Mouse (Mus musculus): Measurements from ENCODE around the gene Gse1. TPM values are rescaled to one million over a fixed set of nuclear protein-coding genes. Genes with fewer than 3 reads are reported as not detected.
A peak's percentile ranks its signal among the peaks of the same experiment; 100 is the strongest.

Gene Gse1
- total and polyA plus RNA-seq, 3 experiments: 12.1 to 24.3 (median 21.0) TPM

DNA sequence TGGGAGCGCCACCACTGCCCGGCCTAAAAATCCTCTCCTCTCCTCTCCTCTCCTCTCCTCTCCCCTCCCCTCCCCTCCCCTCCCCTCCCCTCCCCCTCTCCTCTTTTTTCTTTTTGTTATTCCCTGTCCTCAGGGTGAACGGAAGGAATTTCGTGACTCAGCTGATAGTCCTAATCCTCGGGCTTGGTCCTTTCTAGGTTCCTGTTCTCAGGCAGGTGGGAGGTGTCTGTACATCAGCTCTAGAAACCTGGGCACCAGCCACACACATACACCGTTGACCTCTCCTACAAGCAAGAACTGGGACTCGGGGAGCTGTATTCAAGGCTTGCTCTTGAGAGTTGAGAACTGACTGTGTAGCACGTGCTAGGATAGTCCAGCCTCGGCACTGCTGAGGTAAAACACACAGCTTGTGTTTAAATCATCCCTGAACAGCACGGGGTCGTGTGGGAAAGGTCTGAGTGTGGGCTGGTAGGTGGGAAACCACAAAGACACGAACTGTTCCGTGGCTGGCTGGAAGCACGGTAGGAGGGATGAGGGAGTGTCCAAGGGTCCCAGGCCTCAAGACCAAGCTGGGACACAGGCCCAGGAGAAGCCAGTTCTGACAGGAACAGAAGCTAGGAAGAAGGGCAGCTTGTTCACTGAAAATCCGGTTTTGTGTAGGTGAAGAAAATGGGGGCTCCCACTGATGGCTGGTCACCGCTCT is 302.8 kb downstream of the Gse1 start:
- no peak for TF ChIP-seq CTCF (IDR thresholded peaks at IDR 0.05)
- intact Hi-C loops (cut with DNase I): no loop called here
- Histone ChIP-seq H3K4me3 (no peak overlapping the region), H3K27me3 (ENCODE audit: control insufficient read depth, insufficient read depth, low read length) (no peaks in the 10 kb centered on the region), H3K79me2 (replicated peaks; ENCODE audit: control insufficient read depth, insufficient read depth, low read length) (no peaks in the 10 kb centered on the region; the same call in 1 of the 2 replicates), H3K9ac (ENCODE audit: low read depth, low read length) (no peak overlapping the region), H3K36me3 (ENCODE audit: control insufficient read depth, insufficient read depth, low read length) (no peaks in the 10 kb centered on the region), H3K27ac (peak overlapping the region; percentile 45; the same call in 1 of the 2 replicates), H3K4me1 (ENCODE audit: control insufficient read depth, insufficient read depth, low read length) (peaks cover 9% of the 10 kb centered on the region)
- no peak for DNase-seq
- WGBS: 76% methylated on average over 16 of the region's 16 CpGs

DNA sequence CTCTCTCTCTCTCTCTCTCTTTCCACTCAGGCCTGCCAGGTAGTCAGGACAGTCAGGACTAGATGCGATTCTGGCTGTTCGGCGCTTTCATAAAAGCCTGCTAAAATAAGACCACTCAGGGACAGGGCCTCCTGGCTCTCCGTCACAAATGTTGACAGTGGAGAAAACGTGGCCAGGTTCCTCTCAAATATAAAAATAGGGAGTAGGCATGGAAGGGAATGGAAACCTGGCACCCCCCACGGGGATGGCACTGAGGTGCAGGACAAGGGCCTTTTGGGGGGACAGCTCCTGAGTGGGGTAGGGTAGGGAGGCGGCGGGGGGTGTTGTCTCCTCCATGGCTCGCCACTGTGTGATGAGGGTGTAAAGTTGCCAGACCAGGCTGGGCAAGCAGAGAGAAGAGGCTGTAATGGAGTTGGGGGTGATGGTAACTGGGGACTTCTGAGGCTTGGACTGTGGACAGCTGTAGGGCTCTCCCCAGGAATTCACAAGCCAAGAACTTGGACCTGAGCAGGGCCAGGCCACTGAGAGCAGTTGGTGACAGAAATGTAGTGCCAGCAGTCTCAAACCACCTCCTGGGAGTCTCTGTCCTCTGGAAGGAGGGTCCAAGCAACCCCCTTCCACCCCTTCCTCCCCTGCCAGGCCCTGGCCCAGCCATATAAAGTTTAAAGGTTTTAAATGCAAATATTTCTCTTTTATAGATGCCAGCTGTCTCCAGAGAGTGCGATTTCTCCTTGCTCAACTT is 303.7 kb downstream of the Gse1 start:
- Histone ChIP-seq H3K27me3 (ENCODE audit: control insufficient read depth, insufficient read depth, low read length) (no peaks in the 10 kb centered on the region), H3K27ac (peak overlapping the region; percentile 15; the same call in 1 of the 2 replicates), H3K4me1 (ENCODE audit: control insufficient read depth, insufficient read depth, low read length) (peaks cover 6% of the 10 kb centered on the region), H3K9ac (ENCODE audit: low read depth, low read length) (0 out of 2 replicates have a peak overlapping the region, but pooled peaks have one; percentile 14), H3K4me3 (no peak overlapping the region), H3K36me3 (ENCODE audit: control insufficient read depth, insufficient read depth, low read length) (no peaks in the 10 kb centered on the region), H3K79me2 (replicated peaks; ENCODE audit: control insufficient read depth, insufficient read depth, low read length) (no peaks in the 10 kb centered on the region)
- WGBS: 62% methylated on average over 10 of the region's 10 CpGs
- TF ChIP-seq CTCF (IDR thresholded peaks at IDR 0.05): no peak
- no peak for TF ChIP-seq POLR2A (IDR thresholded peaks at IDR 0.05; ENCODE audit: insufficient read depth, low read depth, low read length)
- DNase-seq: no peak
- intact Hi-C loops (cut with DNase I): no loop called here

DNA sequence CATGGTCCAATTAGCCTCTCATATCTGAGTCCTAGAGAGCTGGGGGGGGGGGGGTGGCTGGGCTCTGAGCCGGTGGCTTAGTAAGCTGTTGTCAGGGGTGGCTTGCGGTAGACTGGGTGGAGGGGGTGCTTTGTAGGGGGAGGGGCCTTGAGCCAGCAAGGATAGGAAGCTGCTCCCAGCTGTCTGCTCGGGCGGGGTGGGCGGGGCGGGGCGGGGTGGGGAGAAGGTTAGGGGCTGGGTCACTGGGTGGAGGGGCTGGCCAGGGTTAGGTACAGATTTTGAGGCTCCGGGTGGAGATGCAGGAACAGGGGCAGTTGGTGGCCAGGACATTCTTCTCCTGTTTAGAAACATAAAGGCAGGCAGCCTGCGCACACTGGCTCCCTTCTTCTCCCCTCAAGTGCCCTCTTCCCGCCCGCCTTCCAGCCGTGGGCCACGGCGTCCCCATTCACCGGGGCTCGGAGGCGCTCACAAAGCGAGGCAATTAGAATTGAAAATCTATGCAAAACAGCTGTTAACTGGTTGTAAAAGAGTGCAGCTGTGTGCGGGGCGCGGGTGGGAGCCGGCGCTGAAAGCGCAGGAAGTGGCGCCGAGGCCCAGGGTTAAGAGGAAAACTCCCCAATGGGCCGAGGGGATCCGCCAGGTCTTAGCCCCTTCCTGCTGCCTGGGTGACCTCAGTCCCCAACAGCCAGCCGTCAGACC is 304.4 kb downstream of the Gse1 start:
- Histone ChIP-seq H3K9ac (ENCODE audit: low read depth, low read length) (no peak overlapping the region; the same call in 1 of the 2 replicates), H3K4me3 (no peak overlapping the region), H3K79me2 (replicated peaks; ENCODE audit: control insufficient read depth, insufficient read depth, low read length) (no peaks in the 10 kb centered on the region), H3K27ac (no peak overlapping the region), H3K27me3 (ENCODE audit: control insufficient read depth, insufficient read depth, low read length) (no peaks in the 10 kb centered on the region), H3K36me3 (ENCODE audit: control insufficient read depth, insufficient read depth, low read length) (no peaks in the 10 kb centered on the region), H3K4me1 (ENCODE audit: control insufficient read depth, insufficient read depth, low read length) (peaks cover 6% of the 10 kb centered on the region)
- 25% methylated on average over 26 of the region's 29 CpGs for WGBS
- DNase-seq: no peak
- TF ChIP-seq EP300 (IDR thresholded peaks at IDR 0.05; ENCODE audit: insufficient read depth, low read depth, low read length) (no peak), POLR2A (IDR thresholded peaks at IDR 0.05; ENCODE audit: insufficient read depth, low read depth, low read length) (no peak), CTCF (IDR thresholded peaks at IDR 0.05) (no peak)
- intact Hi-C loops (cut with DNase I): no loop called here

DNA sequence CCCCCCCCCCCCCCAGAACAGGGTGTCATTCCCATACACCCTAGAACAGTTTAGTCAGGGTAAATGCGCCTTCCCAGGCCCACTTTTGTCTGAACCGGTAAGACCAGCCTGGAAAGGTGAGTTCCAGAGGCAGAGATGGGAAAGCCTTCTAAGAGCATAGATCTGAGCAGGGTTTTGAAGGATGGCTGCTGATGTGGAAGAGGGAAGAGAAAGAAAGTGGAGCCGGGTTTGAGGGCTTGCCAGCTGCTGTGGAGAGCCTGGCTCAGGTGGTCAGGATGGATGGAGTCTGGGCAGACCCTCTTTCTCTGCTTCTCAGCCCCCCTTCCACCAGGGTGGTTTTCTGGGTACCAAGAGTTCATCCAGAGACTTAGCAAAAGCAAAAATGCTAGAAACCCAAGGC is 305.1 kb downstream of the Gse1 start:
- no peak overlapping the region for H3K9ac ChIP-seq (ENCODE audit: low read depth, low read length)
- TF ChIP-seq EP300 (IDR thresholded peaks at IDR 0.05; ENCODE audit: insufficient read depth, low read depth, low read length) (no peak), CTCF (IDR thresholded peaks at IDR 0.05) (no peak), POLR2A (IDR thresholded peaks at IDR 0.05; ENCODE audit: insufficient read depth, low read depth, low read length) (no peak)

DNA sequence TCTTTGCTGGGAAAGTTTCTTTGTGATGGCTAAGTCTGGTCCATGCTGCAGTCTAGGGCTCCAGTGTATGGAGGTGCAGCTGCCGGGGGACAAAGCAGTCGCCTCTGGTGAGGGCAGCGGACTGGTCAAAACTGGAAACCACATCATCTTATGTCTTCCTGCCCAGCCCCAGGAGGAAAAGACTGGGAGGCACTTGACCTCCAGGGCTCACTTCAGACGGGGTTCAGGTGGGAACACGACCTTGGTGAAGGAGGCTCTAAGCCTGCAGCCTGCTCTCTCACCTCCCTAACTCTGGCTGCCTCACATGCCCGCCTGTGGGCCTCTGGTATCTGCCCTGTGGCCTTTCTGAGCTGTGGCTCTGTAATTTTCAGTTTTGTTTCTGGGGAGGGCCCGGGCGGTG is 305.8 kb downstream of the Gse1 start:
- no peak overlapping the region for H3K27ac ChIP-seq
- no peak overlapping the region for H3K4me3 ChIP-seq
- TF ChIP-seq POLR2A (IDR thresholded peaks at IDR 0.05; ENCODE audit: insufficient read depth, low read depth, low read length) (no peak), EP300 (IDR thresholded peaks at IDR 0.05; ENCODE audit: insufficient read depth, low read depth, low read length) (no peak), CTCF (IDR thresholded peaks at IDR 0.05) (no peak)
- no peaks in the 10 kb centered on the region for H3K27me3 ChIP-seq (ENCODE audit: control insufficient read depth, insufficient read depth, low read length)
- no peaks in the 10 kb centered on the region for H3K79me2 ChIP-seq (replicated peaks; ENCODE audit: control insufficient read depth, insufficient read depth, low read length)
- H3K9ac ChIP-seq (ENCODE audit: low read depth, low read length): no peak overlapping the region
- WGBS: 55% methylated on average over 8 of the region's 8 CpGs
- no peaks in the 10 kb centered on the region for H3K36me3 ChIP-seq (ENCODE audit: control insufficient read depth, insufficient read depth, low read length)
- peaks cover 7% of the 10 kb centered on the region for H3K4me1 ChIP-seq (ENCODE audit: control insufficient read depth, insufficient read depth, low read length)
- DNase-seq: no peak
- intact Hi-C loops (cut with DNase I): loop anchor here (2.0 kb wide), 2 partner anchors 207 to 253 kb away; no protein-coding TSS in a partner anchor

More for the DNA sequence above, 305.1 kb downstream of the Gse1 start:
- Histone ChIP-seq H3K4me3 (no peak overlapping the region), H3K36me3 (ENCODE audit: control insufficient read depth, insufficient read depth, low read length) (no peaks in the 10 kb centered on the region), H3K27me3 (ENCODE audit: control insufficient read depth, insufficient read depth, low read length) (no peaks in the 10 kb centered on the region), H3K79me2 (replicated peaks; ENCODE audit: control insufficient read depth, insufficient read depth, low read length) (no peaks in the 10 kb centered on the region), H3K27ac (no peak overlapping the region), H3K4me1 (ENCODE audit: control insufficient read depth, insufficient read depth, low read length) (peaks cover 6% of the 10 kb centered on the region)
- WGBS: 86% methylated on average over 3 of the region's 3 CpGs
- no peak for DNase-seq
- intact Hi-C loops (cut with DNase I): no loop called here

Measured in heart, adult 2 months (tissue).